Mouse (Mus musculus) heart, adult 2 months (tissue): Measurements from ENCODE around the gene Tmem52. TPM values are rescaled to one million over a fixed set of nuclear protein-coding genes. Genes with fewer than 3 reads are reported as not detected.

Source experiments
- DNase-seq, 2 experiments: peaks; one replicate each; pipeline ENCODE4 v3.0.0; 2021
- H3K27ac ChIP-seq: fragments of 200-600 bp; 2 replicates; pipeline ENCODE4 v1.8.1; 2022
- H3K27me3 ChIP-seq: fragments of 200-500 bp; 2 replicates; pipeline ENCODE4 v1.6.1; 2012; ENCODE audit warnings: mild to moderate bottlenecking, low read length, inconsistent platforms, mixed read lengths; ENCODE audit not compliant: control insufficient read depth, insufficient read depth
- H3K36me3 ChIP-seq: fragments of 200-500 bp; 2 replicates; pipeline ENCODE4 v1.6.1; 2012; ENCODE audit warnings: low read length, inconsistent platforms; ENCODE audit not compliant: control insufficient read depth, insufficient read depth
- H3K4me1 ChIP-seq: fragments of 200-500 bp; 2 replicates; pipeline ENCODE4 v1.6.1; 2011; ENCODE audit warnings: low read length; ENCODE audit not compliant: control insufficient read depth, insufficient read depth
- H3K4me3 ChIP-seq: fragments of 200-600 bp; 2 replicates; pipeline ENCODE4 v1.8.1; 2022
- H3K79me2 ChIP-seq: fragments of 200-500 bp; replicated peaks from 2 replicates; pipeline ENCODE4 v1.6.1; 2012; ENCODE audit warnings: mild to moderate bottlenecking, inconsistent platforms, low read length, moderate library complexity, mixed read lengths; ENCODE audit not compliant: control insufficient read depth, insufficient read depth
- H3K9ac ChIP-seq: fragments of 200-500 bp; 2 replicates; pipeline ENCODE4 v1.6.1; 2012; ENCODE audit warnings: low read depth, mild to moderate bottlenecking, control low read depth, inconsistent platforms, low read length, mixed read lengths
- CTCF ChIP-seq: fragments of 200-600 bp; IDR thresholded peaks from 2 replicates; pipeline ENCODE4 v1.8.1; 2022; ENCODE audit warnings: antibody characterized with exemption, mild to moderate bottlenecking, moderate library complexity
- EP300 ChIP-seq: fragments of 200-500 bp; IDR thresholded peaks from 2 replicates; pipeline ENCODE4 v1.6.1; 2011; ENCODE audit warnings: low read depth, low read length, control low read depth; ENCODE audit not compliant: insufficient read depth
- POLR2A ChIP-seq: fragments of 200-500 bp; IDR thresholded peaks from 2 replicates; pipeline ENCODE4 v1.6.1; 2011; ENCODE audit warnings: mild to moderate bottlenecking, low read depth, low read length, control low read depth; ENCODE audit not compliant: insufficient read depth
- WGBS: fragments of 180-500 bp; shearing (Covaris S2); methylation state at CpG from one replicate; pipeline ENCODE4 v1.1.7; 2018; 5-methylcytosine and 5-hydroxymethylcytosine counted together
- intact Hi-C: fragments of 180-260 bp; cut with DNase I; formaldehyde crosslinking; loops from one replicate; pipeline ENCODE4 v1.15.1; 2025
- polyA plus RNA-seq: library from polyadenylated mRNA; depleted of rRNA; stranded (reverse); fragments of >200 nt; gene quantifications from 2 replicates; pipeline ENCODE4 v1.2.3, GENCODE M21; 2012; rRNA removed
- total RNA-seq, 2 experiments: library from RNA; stranded (reverse); gene quantifications; 2 replicates each; pipeline ENCODE4 v1.2.3; 2021

Gene Tmem52
- total and polyA plus RNA-seq, 3 experiments, result 4.8 to 11.2 (median 7.0) TPM

DNA sequence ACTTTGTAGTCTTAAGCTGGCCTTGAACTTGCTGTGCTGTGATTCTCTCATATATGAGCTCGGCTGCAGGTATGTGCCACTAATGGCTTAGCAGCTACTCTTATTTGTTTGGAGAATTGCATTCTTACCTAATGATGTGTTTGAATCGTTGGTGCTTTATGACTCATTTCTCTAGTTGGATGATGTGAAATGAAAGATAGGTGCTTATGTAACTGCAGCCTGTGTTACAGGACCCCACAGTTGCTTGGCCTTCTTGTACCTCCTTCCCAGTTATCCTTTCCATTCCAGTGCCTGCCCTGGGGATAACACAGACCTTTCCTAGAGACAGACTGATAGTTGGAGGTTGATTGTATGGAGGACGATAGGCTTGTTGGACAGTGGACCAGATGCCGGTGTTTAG lies 39.7 kb downstream of the Tmem52 start:
- no peak overlapping the region for H3K27ac ChIP-seq
- no peak overlapping the region for H3K9ac ChIP-seq
- no peaks in the 10 kb centered on the region for H3K27me3 ChIP-seq
- intact Hi-C loops, result no loop called here
- peaks cover 23% of the 10 kb centered on the region for H3K79me2 ChIP-seq
- H3K36me3 ChIP-seq, result peaks cover 34% of the 10 kb centered on the region
- TF ChIP-seq POLR2A (no peak), CTCF (no peak), EP300 (no peak)
- 58% methylated on average over 4 of the region's 4 CpGs for WGBS
- H3K4me1 ChIP-seq, result peaks cover 24% of the 10 kb centered on the region
- DNase-seq, result no peak
- no peak overlapping the region for H3K4me3 ChIP-seq

DNA sequence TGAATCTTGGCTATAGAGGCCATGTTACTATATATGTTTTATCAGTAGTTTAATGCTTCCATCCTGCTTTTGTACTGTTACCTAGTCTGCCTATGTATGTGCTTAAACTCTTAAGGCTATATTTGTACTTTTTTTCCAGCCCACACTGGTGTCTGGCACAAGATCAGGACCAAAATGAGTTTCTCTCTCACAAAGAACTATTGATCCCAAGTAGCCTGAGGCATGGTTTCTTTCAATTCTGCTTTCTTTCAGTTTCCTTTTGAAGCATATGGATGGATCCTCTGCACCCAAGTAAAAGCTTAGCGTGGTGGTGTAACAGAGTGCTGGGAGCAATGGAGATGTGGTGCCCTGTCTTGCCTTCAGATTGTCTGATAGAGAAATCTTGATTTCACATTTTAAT lies 42.1 kb downstream of the Tmem52 start:
- no peak for TF ChIP-seq CTCF
- TF ChIP-seq EP300, result no peak
- no peak for TF ChIP-seq POLR2A
- DNase-seq, result no peak
- Histone ChIP-seq H3K79me2 (peaks cover 24% of the 10 kb centered on the region), H3K4me1 (peaks cover 15% of the 10 kb centered on the region), H3K27ac (no peak overlapping the region), H3K27me3 (no peaks in the 10 kb centered on the region), H3K36me3 (peaks cover 25% of the 10 kb centered on the region), H3K9ac (no peak overlapping the region), H3K4me3 (no peak overlapping the region)
- WGBS, result 84% methylated on average over 1 of the region's 1 CpGs
- intact Hi-C loops, result no loop called here

DNA sequence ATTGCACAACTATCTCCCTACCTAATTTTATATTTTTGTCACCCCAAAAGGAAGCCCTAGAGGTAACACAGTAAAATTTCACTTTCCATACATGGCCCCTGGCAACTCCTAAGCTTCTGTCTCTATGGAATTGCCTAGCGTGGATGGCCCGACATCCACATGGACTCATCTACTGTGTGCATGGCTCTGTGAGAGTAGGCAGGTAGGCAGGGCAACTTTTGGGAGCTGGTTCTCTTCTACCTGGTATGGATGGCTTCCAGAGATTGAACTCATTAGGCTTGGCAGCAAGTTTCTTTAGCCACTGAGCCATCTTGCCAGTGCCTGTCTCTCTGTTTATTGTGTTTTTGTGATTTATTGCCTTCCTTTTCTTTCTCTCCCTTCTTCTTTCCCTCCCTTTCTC lies 45.9 kb downstream of the Tmem52 start:
- H3K27me3 ChIP-seq, result no peaks in the 10 kb centered on the region
- intact Hi-C loops, result loop anchor here (5.0 kb wide), 1 partner anchor 33 kb away; no protein-coding TSS in a partner anchor
- no peak overlapping the region for H3K9ac ChIP-seq
- H3K36me3 ChIP-seq, result peaks cover 24% of the 10 kb centered on the region
- H3K4me3 ChIP-seq, result no peak overlapping the region
- H3K27ac ChIP-seq, result no peak overlapping the region
- peaks cover 11% of the 10 kb centered on the region for H3K4me1 ChIP-seq
- H3K79me2 ChIP-seq, result peaks cover 19% of the 10 kb centered on the region
- 80% methylated on average over 2 of the region's 2 CpGs for WGBS
- no peak for DNase-seq
- TF ChIP-seq CTCF (no peak), EP300 (no peak), POLR2A (no peak)

DNA sequence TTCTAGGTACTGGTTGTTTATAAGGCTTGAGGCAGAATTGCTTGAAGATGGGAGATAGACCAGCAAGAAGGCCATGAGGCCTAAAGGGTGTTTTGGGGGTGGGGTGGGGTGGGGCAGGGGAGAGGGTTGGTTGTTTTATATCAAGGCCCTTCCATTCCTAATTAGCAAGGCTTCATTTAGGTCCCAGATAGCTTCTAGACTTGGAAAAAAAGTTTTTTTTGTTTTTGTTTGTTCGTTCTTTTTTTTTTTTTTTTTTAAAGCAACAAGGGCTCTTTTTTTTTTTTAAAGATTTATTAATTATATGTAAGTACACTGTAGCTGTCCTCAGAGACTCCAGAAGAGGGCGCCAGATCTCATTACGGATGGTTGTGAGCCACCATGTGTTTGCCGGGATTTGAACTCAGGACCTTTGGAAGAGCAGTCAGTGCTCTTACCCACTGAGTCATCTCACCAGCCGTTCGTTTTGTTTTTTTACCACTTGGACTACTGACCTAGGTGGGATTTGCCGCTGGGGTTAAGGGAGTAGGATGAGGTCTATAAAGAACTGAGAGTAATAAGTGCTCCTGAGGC lies 49.1 kb downstream of the Tmem52 start:
- H3K27me3 ChIP-seq, result no peaks in the 10 kb centered on the region
- H3K9ac ChIP-seq, result no peak overlapping the region
- peaks cover 15% of the 10 kb centered on the region for H3K79me2 ChIP-seq
- no peak overlapping the region for H3K27ac ChIP-seq
- DNase-seq, result no peak
- H3K4me1 ChIP-seq, result peaks cover 5% of the 10 kb centered on the region
- 80% methylated on average over 7 of the region's 7 CpGs for WGBS
- H3K4me3 ChIP-seq, result no peak overlapping the region
- peaks cover 9% of the 10 kb centered on the region for H3K36me3 ChIP-seq
- intact Hi-C loops, result loop anchor here (5.0 kb wide), 1 partner anchor 36 kb away; no protein-coding TSS in a partner anchor
- peak; percentile 57 for TF ChIP-seq CTCF
- no peak for TF ChIP-seq EP300

Other genes with a start within 250 kb of the Tmem52 start
- gene Ski, start 246.5 kb upstream of the Tmem52 start, total RNA-seq, result 10 to 100 TPM; 56.7 to 56.8 TPM
- gene Ski, start 246.5 kb upstream of the Tmem52 start, polyA plus RNA-seq, result 34.9 and 46.0 TPM in 2 replicates
- gene Faap20, start 219.3 kb upstream of the Tmem52 start, total RNA-seq, result 10 to 100 TPM; 14.4 to 16.7 TPM
- gene Faap20, start 219.3 kb upstream of the Tmem52 start, polyA plus RNA-seq, result 26.7 and 30.3 TPM in 2 replicates
- gene Prkcz, start 107.8 kb upstream of the Tmem52 start, total RNA-seq, result 1 to 10 TPM; 2.3 to 2.6 TPM
- 1.5 and 2.3 TPM in 2 replicates for gene Prkcz, start 107.8 kb upstream of the Tmem52 start, polyA plus RNA-seq
- gene Gabrd, start 71.0 kb upstream of the Tmem52 start, total RNA-seq, result not detected
- gene Gabrd, start 71.0 kb upstream of the Tmem52 start, polyA plus RNA-seq, result 0.06 and 0.32 TPM in 2 replicates
- under 1 TPM; 0.26 to 0.32 TPM for gene Cfap74, start 59.9 kb upstream of the Tmem52 start, total RNA-seq
- 0.67 and 0.78 TPM in 2 replicates for gene Cfap74, start 59.9 kb upstream of the Tmem52 start, polyA plus RNA-seq
- gene Gnb1, start 22.2 kb downstream of the Tmem52 start, total RNA-seq, result 100 to 1,000 TPM; 147 to 151 TPM
- 257 and 332 TPM in 2 replicates for gene Gnb1, start 22.2 kb downstream of the Tmem52 start, polyA plus RNA-seq
- gene Nadk, start 93.3 kb downstream of the Tmem52 start, total RNA-seq, result 10 to 100 TPM; 28.4 to 33.2 TPM
- gene Nadk, start 93.3 kb downstream of the Tmem52 start, polyA plus RNA-seq, result 42.0 and 49.5 TPM in 2 replicates
- gene Slc35e2, start 132.3 kb downstream of the Tmem52 start, total RNA-seq, result 1 to 10 TPM; 6.3 to 8.2 TPM
- 4.1 and 7.2 TPM in 2 replicates for gene Slc35e2, start 132.3 kb downstream of the Tmem52 start, polyA plus RNA-seq
- gene Cdk11b, start 155.7 kb downstream of the Tmem52 start, total RNA-seq, result 10 to 100 TPM; 29.3 to 30.2 TPM
- gene Cdk11b, start 155.7 kb downstream of the Tmem52 start, polyA plus RNA-seq, result 17.4 and 20.5 TPM in 2 replicates
- not detected for gene Gm10563, start 176.3 kb downstream of the Tmem52 start, total RNA-seq
- gene Gm10563, start 176.3 kb downstream of the Tmem52 start, polyA plus RNA-seq, result not detected in 2 replicates
- gene Mmp23, start 184.3 kb downstream of the Tmem52 start, total RNA-seq, result 1 to 10 TPM; 7.3 to 7.5 TPM
- gene Mmp23, start 184.3 kb downstream of the Tmem52 start, polyA plus RNA-seq, result 20.7 and 27.0 TPM in 2 replicates
- 10 to 100 TPM; 24.9 to 25.7 TPM for gene Mib2, start 200.1 kb downstream of the Tmem52 start, total RNA-seq
- gene Mib2, start 200.1 kb downstream of the Tmem52 start, polyA plus RNA-seq, result 35.8 and 38.2 TPM in 2 replicates
- gene Fndc10, start 225.2 kb downstream of the Tmem52 start, total RNA-seq, result 1 to 10 TPM; 1.2 to 1.5 TPM
- 3.5 and 3.9 TPM in 2 replicates for gene Fndc10, start 225.2 kb downstream of the Tmem52 start, polyA plus RNA-seq
- 10 to 100 TPM; 43.6 to 51.6 TPM for gene Ssu72, start 235.7 kb downstream of the Tmem52 start, total RNA-seq
- 51.7 and 60.9 TPM in 2 replicates for gene Ssu72, start 235.7 kb downstream of the Tmem52 start, polyA plus RNA-seq